Mouse (Mus musculus) kidney, adult 2 months (tissue): ENCODE measurements around the gene Ddx11. TPM values are rescaled to one million over a fixed set of nuclear protein-coding genes. Genes with fewer than 3 reads are reported as not detected.
"Not testable (repeated sequence)": the region's sequence is repeated elsewhere in the genome, so short reads cannot be mapped to it uniquely, and the experiment has no call there.

Experiments
- DNase-seq: peaks from one replicate; pipeline ENCODE4 v3.0.0; 2021
- H3K27ac ChIP-seq: fragments of 200-500 bp; 2 replicates; pipeline ENCODE4 v1.5.1; 2012; ENCODE audit warnings: low read depth, low read length, control low read depth, inconsistent platforms; ENCODE audit not compliant: insufficient read depth
- H3K27me3 ChIP-seq: fragments of 200-500 bp; replicated peaks from 2 replicates; pipeline ENCODE4 v1.6.1; 2012; ENCODE audit warnings: mild to moderate bottlenecking, moderate library complexity, low read length, inconsistent platforms; ENCODE audit not compliant: control insufficient read depth, insufficient read depth
- H3K36me3 ChIP-seq: fragments of 200-500 bp; 2 replicates; pipeline ENCODE4 v1.6.1; 2012; ENCODE audit warnings: mild to moderate bottlenecking, moderate library complexity, low read length, inconsistent platforms; ENCODE audit not compliant: control insufficient read depth, insufficient read depth
- H3K4me1 ChIP-seq: fragments of 200-500 bp; 2 replicates; pipeline ENCODE4 v1.6.1; 2011; ENCODE audit warnings: low read length; ENCODE audit not compliant: control insufficient read depth, insufficient read depth
- H3K4me3 ChIP-seq: fragments of 200-500 bp; 2 replicates; pipeline ENCODE4 v1.5.1; 2011; ENCODE audit warnings: mild to moderate bottlenecking, low read depth, low read length, control low read depth; ENCODE audit not compliant: insufficient read depth
- CTCF ChIP-seq: fragments of 200-500 bp; conservative IDR thresholded peaks from 2 replicates; pipeline ENCODE4 v1.5.1; 2011; ENCODE audit warnings: low read depth, mild to moderate bottlenecking, control low read depth, low read length, moderate library complexity, mixed read lengths; ENCODE audit not compliant: insufficient read depth, insufficient read length
- POLR2A ChIP-seq: fragments of 200-500 bp; IDR thresholded peaks from one replicate; pipeline ENCODE4 v1.6.1; 2011; ENCODE audit warnings: low read depth, low read length, control low read depth
- WGBS: fragments of 180-500 bp; shearing (Covaris S2); methylation state at CpG from one replicate; pipeline ENCODE4 v1.1.7; 2018; 5-methylcytosine and 5-hydroxymethylcytosine counted together
- polyA plus RNA-seq: library from polyadenylated mRNA; depleted of rRNA; stranded (reverse); fragments of >200 nt; gene quantifications from 2 replicates; pipeline ENCODE4 v1.2.3, GENCODE M21; 2012; rRNA removed

Gene Ddx11
- polyA plus RNA-seq, 1 experiment = 2.4 TPM

DNA sequence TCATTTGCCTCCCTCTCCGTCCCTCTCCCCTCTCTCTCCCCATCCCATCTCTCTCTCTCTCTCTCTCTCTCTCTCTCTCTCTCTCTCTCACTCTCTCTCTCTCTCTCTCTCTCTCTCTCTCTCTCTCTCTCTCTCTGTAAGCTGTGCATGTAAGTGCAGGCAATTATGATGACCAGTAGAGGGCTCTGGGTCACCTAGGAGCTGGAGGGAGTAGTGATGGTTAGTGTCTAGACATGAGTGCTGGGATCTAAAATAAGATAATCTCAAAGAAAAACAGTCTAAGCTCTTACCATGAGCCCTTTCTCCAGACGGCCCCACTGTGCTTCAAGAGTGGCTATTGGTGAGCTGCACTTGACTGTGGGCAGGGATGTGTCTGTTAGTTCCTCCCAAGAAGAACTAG is 31.6 kb downstream of the Ddx11 start:
- no peak for DNase-seq
- WGBS = 78% methylated on average over 1 of the region's 2 CpGs
- no peaks in the 10 kb centered on the region for H3K4me1 ChIP-seq
- no peaks in the 10 kb centered on the region for H3K36me3 ChIP-seq
- TF ChIP-seq POLR2A = no peak
- TF ChIP-seq CTCF = no peak
- H3K27me3 ChIP-seq = no peaks in the 10 kb centered on the region
- H3K4me3 ChIP-seq = no peak overlapping the region
- H3K27ac ChIP-seq = no peak overlapping the region

GRCm38 (mm10) chr17:66158271-66158670 is 35.0 kb downstream of the Ddx11 start:
- H3K4me1 ChIP-seq = no peaks in the 10 kb centered on the region
- H3K36me3 ChIP-seq = no peaks in the 10 kb centered on the region
- no peak overlapping the region for H3K27ac ChIP-seq
- H3K4me3 ChIP-seq = no peak overlapping the region
- TF ChIP-seq POLR2A = no peak
- TF ChIP-seq CTCF = no peak
- H3K27me3 ChIP-seq = no peaks in the 10 kb centered on the region
- WGBS = 94% methylated on average over 5 of the region's 5 CpGs
- no peak for DNase-seq

- WGBS = 87% methylated on average over 5 of the region's 5 CpGs
- not testable (repeated sequence) for H3K27me3 ChIP-seq, H3K4me3 ChIP-seq, H3K27ac ChIP-seq, H3K36me3 ChIP-seq, H3K4me1 ChIP-seq
- peak; percentile 57 for DNase-seq
These were observed 43.8 kb downstream of the Ddx11 start for GRCm38 (mm10) chr17:66167141-66167540.

DNA sequence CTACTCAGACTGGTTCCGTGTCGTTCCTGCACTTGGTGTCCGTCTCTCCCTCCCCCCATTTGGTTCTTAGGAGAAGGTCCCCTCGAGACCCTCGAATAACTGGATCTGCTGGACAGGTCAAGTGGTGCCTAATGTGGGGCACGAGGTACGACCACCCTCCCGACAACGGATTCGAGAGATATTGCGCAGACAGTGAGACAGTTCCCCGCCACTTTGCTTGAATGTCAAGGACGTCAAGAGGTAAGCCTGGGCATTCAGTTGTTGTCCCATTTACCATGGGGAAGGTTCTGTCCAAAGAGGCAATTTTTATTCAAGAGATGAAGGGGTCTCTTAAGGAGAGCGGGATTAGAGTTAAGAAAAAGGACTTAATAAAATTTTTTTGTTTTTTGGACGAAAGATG is 47.7 kb downstream of the Ddx11 start:
- H3K27ac ChIP-seq, H3K36me3 ChIP-seq, H3K4me1 ChIP-seq, H3K4me3 ChIP-seq, H3K27me3 ChIP-seq, DNase-seq: not testable (repeated sequence)
- WGBS = 96% methylated on average over 15 of the region's 15 CpGs

- H3K4me3 ChIP-seq = no peak overlapping the region
- no peak overlapping the region for H3K27ac ChIP-seq
- no peak for TF ChIP-seq CTCF
- no peak for TF ChIP-seq POLR2A
- no peaks in the 10 kb centered on the region for H3K4me1 ChIP-seq
- WGBS = 84% methylated on average over 8 of the region's 8 CpGs
- H3K27me3 ChIP-seq = no peaks in the 10 kb centered on the region
- H3K36me3 ChIP-seq = no peaks in the 10 kb centered on the region
- no peak for DNase-seq
These were observed 67.3 kb downstream of the Ddx11 start for GRCm38 (mm10) chr17:66190577-66190976.

DNA sequence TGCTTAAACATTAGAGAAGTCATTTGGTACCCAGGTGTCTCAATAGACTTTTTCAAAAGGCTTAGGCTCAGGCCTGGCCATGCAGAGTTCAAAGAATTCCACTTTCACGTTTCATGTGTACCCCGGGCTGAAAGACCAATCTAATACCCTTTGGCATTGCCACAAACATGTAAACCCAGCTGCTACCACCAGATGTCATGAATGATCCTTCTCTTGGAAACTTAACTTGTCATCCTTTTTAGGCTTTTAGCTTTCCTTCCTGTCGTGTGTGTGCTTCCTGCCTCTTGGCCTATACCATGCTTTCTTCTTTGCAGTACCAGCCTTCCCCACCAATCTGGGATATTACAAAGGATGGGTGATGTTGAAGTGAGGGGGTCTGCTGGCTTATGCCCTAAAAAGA is 73.7 kb downstream of the Ddx11 start:
- H3K4me3 ChIP-seq = no peak overlapping the region
- no peaks in the 10 kb centered on the region for H3K27me3 ChIP-seq
- no peaks in the 10 kb centered on the region for H3K4me1 ChIP-seq
- TF ChIP-seq CTCF (no peak), POLR2A (no peak)
- no peaks in the 10 kb centered on the region for H3K36me3 ChIP-seq
- 26% methylated on average over 3 of the region's 3 CpGs for WGBS
- DNase-seq = peak; percentile 8
- no peak overlapping the region for H3K27ac ChIP-seq

Other genes starting within 250 kb of the Ddx11 start
- gene Ralbp1, start 237.7 kb upstream of the Ddx11 start, polyA plus RNA-seq = 29.8 and 30.7 TPM in 2 replicates
- 53.3 and 59.5 TPM in 2 replicates for gene Twsg1, start 172.3 kb upstream of the Ddx11 start, polyA plus RNA-seq
- 3.6 and 4.1 TPM in 2 replicates for gene Ankrd12, start 46.4 kb upstream of the Ddx11 start, polyA plus RNA-seq
- 117 and 159 TPM in 2 replicates for gene Ndufv2, start 22.0 kb upstream of the Ddx11 start, polyA plus RNA-seq
- 37.1 and 41.6 TPM in 2 replicates for gene Washc1, start 12.0 kb upstream of the Ddx11 start, polyA plus RNA-seq